Mouse (Mus musculus) heart, adult 2 months (tissue): ENCODE data around the gene Colgalt1. TPM values are rescaled to one million over a fixed set of nuclear protein-coding genes. Genes with fewer than 3 reads are reported as not detected.

ENCODE experiments used
- DNase-seq, 2 experiments: peaks; one replicate each; pipeline ENCODE4 v3.0.0; 2021
- H3K27ac ChIP-seq: fragments of 200-600 bp; 2 replicates; pipeline ENCODE4 v1.8.1; 2022
- H3K27me3 ChIP-seq: fragments of 200-500 bp; 2 replicates; pipeline ENCODE4 v1.6.1; 2012; ENCODE audit warnings: mild to moderate bottlenecking, low read length, inconsistent platforms, mixed read lengths; ENCODE audit not compliant: control insufficient read depth, insufficient read depth
- H3K36me3 ChIP-seq: fragments of 200-500 bp; 2 replicates; pipeline ENCODE4 v1.6.1; 2012; ENCODE audit warnings: low read length, inconsistent platforms; ENCODE audit not compliant: control insufficient read depth, insufficient read depth
- H3K4me1 ChIP-seq: fragments of 200-500 bp; 2 replicates; pipeline ENCODE4 v1.6.1; 2011; ENCODE audit warnings: low read length; ENCODE audit not compliant: control insufficient read depth, insufficient read depth
- H3K4me3 ChIP-seq: fragments of 200-600 bp; 2 replicates; pipeline ENCODE4 v1.8.1; 2022
- H3K79me2 ChIP-seq: fragments of 200-500 bp; replicated peaks from 2 replicates; pipeline ENCODE4 v1.6.1; 2012; ENCODE audit warnings: mild to moderate bottlenecking, inconsistent platforms, low read length, moderate library complexity, mixed read lengths; ENCODE audit not compliant: control insufficient read depth, insufficient read depth
- H3K9ac ChIP-seq: fragments of 200-500 bp; 2 replicates; pipeline ENCODE4 v1.6.1; 2012; ENCODE audit warnings: low read depth, mild to moderate bottlenecking, control low read depth, inconsistent platforms, low read length, mixed read lengths
- CTCF ChIP-seq: fragments of 200-600 bp; IDR thresholded peaks from 2 replicates; pipeline ENCODE4 v1.8.1; 2022; ENCODE audit warnings: antibody characterized with exemption, mild to moderate bottlenecking, moderate library complexity
- EP300 ChIP-seq: fragments of 200-500 bp; IDR thresholded peaks from 2 replicates; pipeline ENCODE4 v1.6.1; 2011; ENCODE audit warnings: low read depth, low read length, control low read depth; ENCODE audit not compliant: insufficient read depth
- POLR2A ChIP-seq: fragments of 200-500 bp; IDR thresholded peaks from 2 replicates; pipeline ENCODE4 v1.6.1; 2011; ENCODE audit warnings: mild to moderate bottlenecking, low read depth, low read length, control low read depth; ENCODE audit not compliant: insufficient read depth
- WGBS: fragments of 180-500 bp; shearing (Covaris S2); methylation state at CpG from one replicate; pipeline ENCODE4 v1.1.7; 2018; 5-methylcytosine and 5-hydroxymethylcytosine counted together
- intact Hi-C: fragments of 180-260 bp; cut with DNase I; formaldehyde crosslinking; loops from one replicate; pipeline ENCODE4 v1.15.1; 2025
- polyA plus RNA-seq: library from polyadenylated mRNA; depleted of rRNA; stranded (reverse); fragments of >200 nt; gene quantifications from 2 replicates; pipeline ENCODE4 v1.2.3, GENCODE M21; 2012
- total RNA-seq, 2 experiments: library from RNA; stranded (reverse); gene quantifications; 2 replicates each; pipeline ENCODE4 v1.2.3; 2021

Gene Colgalt1
- total and polyA plus RNA-seq, 3 experiments, result 39.3 to 55.8 (median 39.6) TPM

- no peak overlapping the region for H3K27ac ChIP-seq
- DNase-seq, result no peak
- H3K4me1 ChIP-seq, result peaks cover 4% of the 10 kb centered on the region
- H3K36me3 ChIP-seq, result no peaks in the 10 kb centered on the region
- H3K27me3 ChIP-seq, result 0 out of 2 replicates have a peak, but pooled peaks cover 2% of the 10 kb centered on the region
- no peaks in the 10 kb centered on the region for H3K79me2 ChIP-seq
- no peak overlapping the region for H3K4me3 ChIP-seq
- WGBS, result 52% methylated on average over 2 of the region's 2 CpGs
- TF ChIP-seq POLR2A, result no peak
- TF ChIP-seq EP300, result no peak
- no peak for TF ChIP-seq CTCF
- no peak overlapping the region for H3K9ac ChIP-seq
- intact Hi-C loops, result no loop called here
These were observed 21.1 kb downstream of the Colgalt1 start for GRCm38 (mm10) chr8:71631897-71632296.

- Histone ChIP-seq H3K27ac (no peak overlapping the region), H3K9ac (no peak overlapping the region), H3K79me2 (no peaks in the 10 kb centered on the region), H3K27me3 (0 out of 2 replicates have a peak, but pooled peaks cover 2% of the 10 kb centered on the region), H3K4me1 (peaks cover 3% of the 10 kb centered on the region), H3K36me3 (no peaks in the 10 kb centered on the region), H3K4me3 (no peak overlapping the region)
- intact Hi-C loops, result loop anchor here (1.0 kb wide), 1 partner anchor 72 kb away; no protein-coding TSS in a partner anchor
- WGBS, result 9% methylated on average over 19 of the region's 22 CpGs
- peak; percentile 70 for TF ChIP-seq CTCF
- no peak for TF ChIP-seq POLR2A
- DNase-seq, result peak; percentile 69 to 79
These were observed 22.4 kb downstream of the Colgalt1 start for GRCm38 (mm10) chr8:71633164-71633563.

- DNase-seq, result peak; percentile 52 to 69
- 5% methylated on average over 26 of the region's 26 CpGs for WGBS
- H3K27ac ChIP-seq, result no peak overlapping the region
- no peaks in the 10 kb centered on the region for H3K4me1 ChIP-seq
- no peak overlapping the region for H3K9ac ChIP-seq
- intact Hi-C loops, result loop anchor here (1.0 kb wide), 1 partner anchor 73 kb away; no protein-coding TSS in a partner anchor
- 0 out of 2 replicates have a peak overlapping the region, but pooled peaks have one; percentile 12 for H3K4me3 ChIP-seq
- H3K79me2 ChIP-seq, result no peaks in the 10 kb centered on the region
- H3K27me3 ChIP-seq, result 0 out of 2 replicates have a peak, but pooled peaks cover 2% of the 10 kb centered on the region
- no peaks in the 10 kb centered on the region for H3K36me3 ChIP-seq
- no peak for TF ChIP-seq CTCF
- no peak for TF ChIP-seq POLR2A
- no peak for TF ChIP-seq EP300
These were observed 23.3 kb downstream of the Colgalt1 start for GRCm38 (mm10) chr8:71633981-71634667.

GRCm38 (mm10) chr8:71637149-71638095 lies 26.6 kb downstream of the Colgalt1 start:
- H3K79me2 ChIP-seq, result no peaks in the 10 kb centered on the region
- H3K9ac ChIP-seq, result no peak overlapping the region
- H3K27ac ChIP-seq, result no peak overlapping the region
- no peaks in the 10 kb centered on the region for H3K36me3 ChIP-seq
- DNase-seq, result no peak
- H3K27me3 ChIP-seq, result 0 out of 2 replicates have a peak, but pooled peaks cover 2% of the 10 kb centered on the region
- 67% methylated on average over 8 of the region's 8 CpGs for WGBS
- no peaks in the 10 kb centered on the region for H3K4me1 ChIP-seq
- intact Hi-C loops, result no loop called here
- no peak overlapping the region for H3K4me3 ChIP-seq
- no peak for TF ChIP-seq CTCF
- TF ChIP-seq POLR2A, result no peak
- TF ChIP-seq EP300, result no peak

GRCm38 (mm10) chr8:71638321-71638720 lies 27.5 kb downstream of the Colgalt1 start:
- Histone ChIP-seq H3K4me3 (no peak overlapping the region), H3K4me1 (no peaks in the 10 kb centered on the region), H3K27me3 (no peaks in the 10 kb centered on the region), H3K36me3 (no peaks in the 10 kb centered on the region), H3K79me2 (no peaks in the 10 kb centered on the region), H3K27ac (no peak overlapping the region), H3K9ac (no peak overlapping the region)
- WGBS, result 76% methylated on average over 6 of the region's 6 CpGs
- TF ChIP-seq EP300, result no peak
- TF ChIP-seq CTCF, result no peak
- no peak for TF ChIP-seq POLR2A
- no peak for DNase-seq
- intact Hi-C loops, result no loop called here
